Mouse (Mus musculus) stomach, embryonic 16.5 days (tissue): ENCODE data around the gene Nhlrc1. TPM values are rescaled to one million over a fixed set of nuclear protein-coding genes. Genes with fewer than 3 reads are reported as not detected.
A peak's percentile ranks its signal among the peaks of the same experiment; 100 is the strongest.

ENCODE experiments used
- ATAC-seq: fragments of 200-750 bp; cut with Nextera tagmentation; 2 replicates; pipeline ENCODE4 v1.8.0; 2017; ENCODE audit warnings: moderate number of reproducible peaks, moderate TSS enrichment; ENCODE audit not compliant: insufficient read depth, low FRiP score
- H3K27ac ChIP-seq: fragments of 300-500 bp; sonication (generic); 2 replicates; pipeline ENCODE4 v1.5.1; 2014; ENCODE audit warnings: low read length
- H3K27me3 ChIP-seq: fragments of 300-500 bp; sonication (generic); 2 replicates; pipeline ENCODE4 v1.6.1; 2014; ENCODE audit warnings: low read length, control low read depth, mixed read lengths; ENCODE audit not compliant: control insufficient read depth, insufficient read depth
- H3K36me3 ChIP-seq: fragments of 300-500 bp; sonication (generic); 2 replicates; pipeline ENCODE4 v1.6.1; 2014; ENCODE audit warnings: low read length; ENCODE audit not compliant: control insufficient read depth, insufficient read depth
- H3K4me1 ChIP-seq: fragments of 300-500 bp; sonication (generic); 2 replicates; pipeline ENCODE4 v1.6.1; 2014; ENCODE audit warnings: low read length, control low read depth, mixed read lengths; ENCODE audit not compliant: control insufficient read depth, insufficient read depth
- H3K4me2 ChIP-seq: fragments of 300-500 bp; sonication (generic); 2 replicates; pipeline ENCODE4 v1.6.1; 2014; ENCODE audit warnings: low read depth, low read length, mixed read lengths
- H3K4me3 ChIP-seq: fragments of 300-500 bp; sonication (generic); replicated peaks from 2 replicates; pipeline ENCODE4 v1.5.1; 2014; ENCODE audit warnings: mild to moderate bottlenecking, low read length
- H3K9ac ChIP-seq: fragments of 300-500 bp; sonication (generic); 2 replicates; pipeline ENCODE4 v1.6.1; 2014; ENCODE audit warnings: low read length
- H3K9me3 ChIP-seq: fragments of 300-500 bp; sonication (generic); replicated peaks from 2 replicates; pipeline ENCODE4 v1.6.1; 2016; ENCODE audit warnings: low read length, control low read depth; ENCODE audit not compliant: control insufficient read depth
- WGBS: fragments of 180-500 bp; shearing (Covaris S2); extraction: QIAGEN DNeasy Blood & Tissue Kit; methylation state at CpG from one replicate; pipeline ENCODE4 v1.1.7; 2014; 5-methylcytosine and 5-hydroxymethylcytosine counted together
- polyA plus RNA-seq: library from polyadenylated mRNA; unstranded; fragments of >200 nt; fragmentation: Nextera tagmentation; extraction: Ambion mirVana; gene quantifications from 2 replicates; pipeline ENCODE4 v1.2.1, GENCODE M21; 2015

Gene Nhlrc1
- polyA plus RNA-seq, 1 experiment from 2014 or later = 4.0 TPM

DNA sequence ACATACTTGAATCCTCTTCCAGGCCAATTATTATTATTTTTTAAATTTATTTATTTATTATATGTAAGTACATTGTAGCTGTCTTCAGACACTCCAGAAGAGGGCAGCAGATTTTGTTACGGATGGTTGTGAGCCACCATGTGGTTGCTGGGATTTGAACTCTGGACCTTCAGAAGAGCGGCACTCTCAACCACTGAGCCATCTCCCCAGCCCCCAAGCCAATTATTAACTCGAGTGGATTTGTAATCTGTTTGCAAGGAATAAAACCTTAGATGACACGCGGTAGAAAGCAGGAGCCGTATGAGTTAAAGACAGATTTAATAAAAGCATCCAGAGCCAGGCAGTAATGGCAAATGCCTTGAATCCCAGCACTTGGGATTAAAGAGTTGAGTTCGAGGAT, 5.1 kb upstream of the Nhlrc1 start:
- 81% methylated on average over 7 of the region's 7 CpGs for WGBS
- Histone ChIP-seq H3K9me3 (no peaks in the 10 kb centered on the region), H3K4me3 (no peak overlapping the region), H3K9ac (no peak overlapping the region), H3K4me1 (no peaks in the 10 kb centered on the region), H3K4me2 (no peak overlapping the region), H3K27me3 (no peaks in the 10 kb centered on the region), H3K27ac (no peak overlapping the region), H3K36me3 (no peaks in the 10 kb centered on the region)
- ATAC-seq = no peak

DNA sequence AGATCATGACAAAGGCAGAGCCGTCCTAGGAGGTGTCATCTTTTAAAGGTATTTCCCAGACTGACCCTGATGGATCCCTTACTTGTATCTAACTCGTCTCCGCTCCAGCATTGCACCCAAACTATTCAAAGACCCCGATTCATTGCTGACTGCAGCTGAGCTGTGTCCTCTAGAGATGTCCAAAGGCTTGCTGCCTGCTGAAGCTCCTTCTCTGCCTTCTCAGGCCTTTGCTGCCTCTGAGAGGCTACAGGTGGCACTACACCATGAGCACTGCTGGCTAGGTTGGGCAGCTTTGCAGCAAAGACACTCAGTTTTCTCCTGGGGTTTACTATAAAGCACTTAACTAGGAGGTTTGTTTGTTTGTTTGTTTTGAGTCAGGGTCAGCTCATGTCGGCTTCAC, 2.6 kb upstream of the Nhlrc1 start:
- Histone ChIP-seq H3K4me2 (no peak overlapping the region), H3K4me3 (no peak overlapping the region), H3K9me3 (no peaks in the 10 kb centered on the region), H3K27ac (no peak overlapping the region), H3K9ac (no peak overlapping the region), H3K4me1 (0 out of 2 replicates have a peak, but pooled peaks cover 6% of the 10 kb centered on the region), H3K27me3 (0 out of 2 replicates have a peak, but pooled peaks cover 3% of the 10 kb centered on the region), H3K36me3 (no peaks in the 10 kb centered on the region)
- WGBS = 32% methylated on average over 5 of the region's 5 CpGs
- peak; percentile 61; the same call in 1 of the 2 replicates for ATAC-seq

GRCm38 (mm10) chr13:47015195-47015501, 498 bp upstream of the Nhlrc1 start:
- no peak overlapping the region for H3K27ac ChIP-seq
- 0 out of 2 replicates have a peak, but pooled peaks cover 6% of the 10 kb centered on the region for H3K4me1 ChIP-seq
- peaks cover 7% of the 10 kb centered on the region; the same call in 1 of the 2 replicates for H3K9me3 ChIP-seq
- 74% methylated on average over 5 of the region's 5 CpGs for WGBS
- ATAC-seq = no peak
- H3K4me2 ChIP-seq = peak overlapping the region; percentile 100
- H3K9ac ChIP-seq = peak overlapping the region; percentile 78
- H3K36me3 ChIP-seq = no peaks in the 10 kb centered on the region
- 0 out of 2 replicates have a peak, but pooled peaks cover 3% of the 10 kb centered on the region for H3K27me3 ChIP-seq
- H3K4me3 ChIP-seq = peak overlapping the region; percentile 62

GRCm38 (mm10) chr13:47013740-47014139, 910 bp downstream of the Nhlrc1 start:
- Histone ChIP-seq H3K4me2 (peak overlapping the region; percentile 100), H3K9me3 (peaks cover 11% of the 10 kb centered on the region; the same call in 1 of the 2 replicates), H3K36me3 (no peaks in the 10 kb centered on the region), H3K4me3 (peak overlapping the region; percentile 62), H3K27ac (no peak overlapping the region), H3K9ac (no peak overlapping the region), H3K27me3 (0 out of 2 replicates have a peak, but pooled peaks cover 3% of the 10 kb centered on the region), H3K4me1 (0 out of 2 replicates have a peak, but pooled peaks cover 6% of the 10 kb centered on the region)
- no peak for ATAC-seq
- 59% methylated on average over 10 of the region's 10 CpGs for WGBS

GRCm38 (mm10) chr13:47001590-47001989, 13.1 kb downstream of the Nhlrc1 start:
- H3K4me2 ChIP-seq = no peak overlapping the region
- no peak overlapping the region for H3K4me3 ChIP-seq
- no peaks in the 10 kb centered on the region; the same call in 1 of the 2 replicates for H3K4me1 ChIP-seq
- no peaks in the 10 kb centered on the region for H3K27me3 ChIP-seq
- no peak overlapping the region for H3K9ac ChIP-seq
- no peak for ATAC-seq
- H3K27ac ChIP-seq = no peak overlapping the region
- WGBS = 85% methylated on average over 4 of the region's 4 CpGs
- no peaks in the 10 kb centered on the region for H3K9me3 ChIP-seq
- H3K36me3 ChIP-seq = no peaks in the 10 kb centered on the region

- WGBS = 36% methylated on average over 5 of the region's 5 CpGs
- H3K4me3 ChIP-seq = no peak overlapping the region
- no peaks in the 10 kb centered on the region for H3K27me3 ChIP-seq
- no peak overlapping the region for H3K9ac ChIP-seq
- no peaks in the 10 kb centered on the region; the same call in 1 of the 2 replicates for H3K4me1 ChIP-seq
- no peak overlapping the region for H3K27ac ChIP-seq
- no peak for ATAC-seq
- no peaks in the 10 kb centered on the region for H3K36me3 ChIP-seq
- no peak overlapping the region for H3K4me2 ChIP-seq
- no peaks in the 10 kb centered on the region for H3K9me3 ChIP-seq
Measured at GRCm38 (mm10) chr13:46999498-46999897, 15.2 kb downstream of the Nhlrc1 start.

GRCm38 (mm10) chr13:46997355-46997754, 17.3 kb downstream of the Nhlrc1 start:
- no peaks in the 10 kb centered on the region for H3K27me3 ChIP-seq
- no peak overlapping the region for H3K4me3 ChIP-seq
- H3K9ac ChIP-seq = no peak overlapping the region
- ATAC-seq = no peak
- no peak overlapping the region for H3K27ac ChIP-seq
- no peaks in the 10 kb centered on the region for H3K36me3 ChIP-seq
- H3K4me1 ChIP-seq = no peaks in the 10 kb centered on the region; the same call in 1 of the 2 replicates
- no peak overlapping the region for H3K4me2 ChIP-seq
- WGBS = 70% methylated on average over 4 of the region's 4 CpGs
- no peaks in the 10 kb centered on the region for H3K9me3 ChIP-seq

DNA sequence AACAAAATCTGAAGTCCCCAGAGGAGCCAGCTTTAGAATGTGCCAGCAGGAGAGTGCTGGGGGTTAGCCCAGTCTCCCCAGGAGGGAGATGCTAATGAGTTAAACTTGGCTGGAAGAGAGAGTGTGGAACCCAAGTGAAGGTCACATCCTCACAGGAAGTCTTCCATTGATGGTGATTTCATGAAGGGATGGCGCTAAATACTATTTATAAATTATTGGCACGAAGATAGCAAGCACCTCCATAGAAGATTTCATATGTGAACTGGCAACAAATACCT, 21.4 kb downstream of the Nhlrc1 start:
- Histone ChIP-seq H3K4me2 (no peak overlapping the region), H3K9ac (no peak overlapping the region), H3K4me1 (no peaks in the 10 kb centered on the region), H3K36me3 (no peaks in the 10 kb centered on the region), H3K27me3 (no peaks in the 10 kb centered on the region), H3K27ac (no peak overlapping the region), H3K4me3 (no peak overlapping the region), H3K9me3 (no peaks in the 10 kb centered on the region)
- ATAC-seq = no peak
- 80% methylated on average over 2 of the region's 2 CpGs for WGBS

- H3K9ac ChIP-seq = no peak overlapping the region
- no peak overlapping the region for H3K27ac ChIP-seq
- H3K27me3 ChIP-seq = no peaks in the 10 kb centered on the region
- 76% methylated on average over 7 of the region's 7 CpGs for WGBS
- no peak for ATAC-seq
- no peak overlapping the region for H3K4me3 ChIP-seq
- no peak overlapping the region for H3K4me2 ChIP-seq
- no peaks in the 10 kb centered on the region for H3K9me3 ChIP-seq
- no peaks in the 10 kb centered on the region for H3K36me3 ChIP-seq
- no peaks in the 10 kb centered on the region for H3K4me1 ChIP-seq
Measured at GRCm38 (mm10) chr13:46992516-46993273, 22.0 kb downstream of the Nhlrc1 start.
